Mouse (Mus musculus) adrenal gland (tissue): Measurements from ENCODE around the gene Krtap9-3.

ENCODE experiments used
- intact Hi-C: fragments of 180-260 bp; cut with DNase I; formaldehyde crosslinking; loops from one replicate; pipeline ENCODE4 v1.15.1; 2025

The Krtap9-3 gene

GRCm38 (mm10) chr11:99573164-99573563 is 24.7 kb downstream of the Krtap9-3 start:
- intact Hi-C loops: loop anchor here (5.0 to 10.0 kb wide), 2 partner anchors 106 to 432 kb away; no protein-coding TSS in a partner anchor

GRCm38 (mm10) chr11:99566530-99566929 is 31.4 kb downstream of the Krtap9-3 start, which contains the start of gene Krtap3-1:
Gene Krtap3-1 (minus strand): TSS chr11:99566630.
- intact Hi-C loops: no loop called here

- intact Hi-C loops: no loop called here
Observed at GRCm38 (mm10) chr11:99562580-99562979, 35.3 kb downstream of the Krtap9-3 start.

GRCm38 (mm10) chr11:99559366-99559765 is 38.5 kb downstream of the Krtap9-3 start, which contains the start of gene Gm11939:
Gene Gm11939 (minus strand): TSS chr11:99559466.
- intact Hi-C loops: no loop called here

- intact Hi-C loops: no loop called here
Observed at GRCm38 (mm10) chr11:99557976-99558745, 39.7 kb downstream of the Krtap9-3 start.

- intact Hi-C loops: no loop called here
Observed at GRCm38 (mm10) chr11:99556753-99557152, 41.2 kb downstream of the Krtap9-3 start, which contains the start of gene Krtap3-2. Gene Krtap3-2 (minus strand): TSS chr11:99556853.

- intact Hi-C loops: no loop called here
Observed at GRCm38 (mm10) chr11:99556195-99556594, 41.7 kb downstream of the Krtap9-3 start.

- intact Hi-C loops: no loop called here
Observed at GRCm38 (mm10) chr11:99550765-99551164, 47.1 kb downstream of the Krtap9-3 start, which contains the start of gene Krtap3-3. Gene Krtap3-3 (minus strand): TSS chr11:99550865.

GRCm38 (mm10) chr11:99547892-99548291 is 50.0 kb downstream of the Krtap9-3 start:
- intact Hi-C loops: no loop called here
